Mouse (Mus musculus): Measurements from ENCODE around the gene Sgk1. TPM values are rescaled to one million over a fixed set of nuclear protein-coding genes. Genes with fewer than 3 reads are reported as not detected.

The Sgk1 gene
- polyA plus RNA-seq, 1 experiment from 2014 or later = 44.4 TPM

DNA sequence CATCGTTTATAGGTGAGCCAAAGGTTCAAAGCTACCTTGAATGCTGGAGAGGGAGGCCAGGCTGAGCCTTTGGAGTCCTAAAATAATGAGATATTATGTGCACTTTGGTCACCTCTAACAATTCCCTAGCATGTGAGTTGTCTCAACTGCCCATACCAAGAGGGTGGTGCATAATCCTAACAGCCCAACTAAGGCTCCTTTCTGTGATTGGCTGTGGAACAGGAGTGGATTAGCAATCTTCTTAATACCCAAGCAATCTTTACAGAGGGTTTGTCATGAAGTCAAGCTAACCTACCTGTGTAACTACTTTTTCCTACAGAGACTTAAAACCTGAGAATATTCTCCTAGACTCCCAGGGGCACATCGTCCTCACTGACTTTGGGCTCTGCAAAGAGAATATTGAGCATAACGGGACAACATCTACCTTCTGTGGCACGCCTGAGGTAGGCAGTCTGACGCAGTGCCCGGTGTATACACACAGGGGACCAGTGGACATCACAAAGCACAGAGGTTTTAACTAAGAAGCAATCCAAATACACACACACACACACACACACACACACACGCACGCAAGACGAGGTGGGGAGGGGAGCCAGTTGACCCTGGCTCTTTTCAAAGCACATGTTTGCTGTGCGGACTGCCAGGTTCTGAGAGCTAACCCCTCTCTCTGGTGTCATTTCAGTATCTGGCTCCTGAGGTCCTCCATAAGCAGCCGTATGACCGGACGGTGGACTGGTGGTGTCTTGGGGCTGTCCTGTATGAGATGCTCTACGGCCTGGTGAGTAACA lies 114.9 kb downstream of the Sgk1 start:
- Histone ChIP-seq H3K9ac (ENCODE audit: low read depth, low read length) (no peak overlapping the region), H3K36me3 (ENCODE audit: control insufficient read depth, insufficient read depth, low read length) (peaks cover 10% of the 10 kb centered on the region; the same call in 1 of the 2 replicates), H3K4me3 (ENCODE audit: low read length) (no peak overlapping the region; the same call in 1 of the 2 replicates), H3K9me3 (ENCODE audit: control insufficient read depth, low read length) (no peaks in the 10 kb centered on the region), H3K4me1 (ENCODE audit: control insufficient read depth, insufficient read depth, low read depth, low read length) (peaks cover 9% of the 10 kb centered on the region), H3K4me2 (ENCODE audit: low read length) (peak overlapping the region; percentile 30), H3K27ac (ENCODE audit: low read depth, low read length) (no peak overlapping the region), H3K27me3 (replicated peaks; ENCODE audit: control insufficient read depth, insufficient read depth, low read length) (no peaks in the 10 kb centered on the region)
- 93% methylated on average over 14 of the region's 14 CpGs for WGBS
- ATAC-seq = no peak

DNA sequence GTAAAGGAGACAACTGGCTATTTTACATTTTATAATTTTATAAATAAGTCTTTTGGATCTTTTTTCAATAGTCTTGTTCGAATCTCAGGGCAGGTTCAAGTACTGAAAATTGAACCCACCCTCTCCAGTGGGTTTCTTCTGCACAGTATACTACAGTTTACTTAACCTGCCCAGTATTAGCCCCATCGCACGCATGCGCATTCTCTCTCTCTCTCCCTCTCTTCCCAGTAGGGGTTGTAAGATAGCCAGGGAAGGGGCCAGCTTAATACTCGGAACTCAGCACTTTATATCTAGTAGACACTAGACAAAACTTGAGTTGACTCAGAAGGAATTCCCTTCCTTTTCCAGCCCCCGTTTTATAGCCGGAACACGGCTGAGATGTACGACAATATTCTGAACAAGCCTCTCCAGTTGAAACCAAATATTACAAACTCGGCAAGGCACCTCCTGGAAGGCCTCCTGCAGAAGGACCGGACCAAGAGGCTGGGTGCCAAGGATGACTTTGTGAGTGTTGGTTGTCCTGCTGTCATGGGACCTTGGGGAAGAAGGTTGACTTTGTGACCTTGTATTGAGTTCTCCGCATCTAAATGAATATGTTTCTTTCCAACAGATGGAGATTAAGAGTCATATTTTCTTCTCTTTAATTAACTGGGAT lies 115.7 kb downstream of the Sgk1 start:
- H3K9ac ChIP-seq (ENCODE audit: low read depth, low read length) = no peak overlapping the region
- peaks cover 10% of the 10 kb centered on the region; the same call in 1 of the 2 replicates for H3K36me3 ChIP-seq (ENCODE audit: control insufficient read depth, insufficient read depth, low read length)
- H3K4me1 ChIP-seq (ENCODE audit: control insufficient read depth, insufficient read depth, low read depth, low read length) = peaks cover 9% of the 10 kb centered on the region
- H3K9me3 ChIP-seq (ENCODE audit: control insufficient read depth, low read length) = no peaks in the 10 kb centered on the region
- H3K27me3 ChIP-seq (replicated peaks; ENCODE audit: control insufficient read depth, insufficient read depth, low read length) = no peaks in the 10 kb centered on the region
- WGBS = 81% methylated on average over 12 of the region's 12 CpGs
- H3K27ac ChIP-seq (ENCODE audit: low read depth, low read length) = no peak overlapping the region
- no peak for ATAC-seq
- no peak overlapping the region for H3K4me3 ChIP-seq (ENCODE audit: low read length)
- H3K4me2 ChIP-seq (ENCODE audit: low read length) = peak overlapping the region; percentile 19; the same call in 1 of the 2 replicates

DNA sequence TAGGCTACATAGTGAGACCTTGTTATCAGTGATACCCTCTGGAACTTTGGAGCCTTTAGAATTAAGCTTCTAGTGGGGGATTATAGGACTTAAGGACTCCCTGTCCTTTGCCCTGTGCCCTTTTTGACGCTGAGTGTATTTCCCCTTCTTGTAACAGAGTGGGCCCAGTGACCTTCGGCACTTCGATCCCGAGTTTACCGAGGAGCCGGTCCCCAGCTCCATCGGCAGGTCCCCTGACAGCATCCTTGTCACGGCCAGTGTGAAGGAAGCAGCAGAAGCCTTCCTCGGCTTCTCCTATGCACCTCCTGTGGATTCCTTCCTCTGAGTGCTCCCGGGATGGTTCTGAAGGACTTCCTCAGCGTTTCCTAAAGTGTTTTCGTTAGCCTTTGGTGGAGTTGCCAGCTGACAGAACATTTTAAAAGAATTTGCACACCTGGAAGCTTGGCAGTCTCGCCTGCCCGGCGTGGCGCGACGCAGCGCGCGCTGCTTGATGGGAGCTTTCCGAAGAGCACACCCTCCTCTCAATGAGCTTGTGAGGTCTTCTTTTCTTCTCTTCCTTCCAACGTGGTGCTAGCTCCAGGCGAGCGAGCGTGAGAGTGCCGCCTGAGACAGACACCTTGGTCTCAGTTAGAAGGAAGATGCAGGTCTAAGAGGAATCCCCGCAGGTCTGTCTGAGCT lies 116.7 kb downstream of the Sgk1 start:
- Histone ChIP-seq H3K36me3 (ENCODE audit: control insufficient read depth, insufficient read depth, low read length) (peaks cover 10% of the 10 kb centered on the region; the same call in 1 of the 2 replicates), H3K4me3 (ENCODE audit: low read length) (peak overlapping the region; percentile 1; the same call in 1 of the 2 replicates), H3K9me3 (ENCODE audit: control insufficient read depth, low read length) (no peaks in the 10 kb centered on the region), H3K4me1 (ENCODE audit: control insufficient read depth, insufficient read depth, low read depth, low read length) (peaks cover 2% of the 10 kb centered on the region), H3K9ac (ENCODE audit: low read depth, low read length) (no peak overlapping the region), H3K4me2 (ENCODE audit: low read length) (peak overlapping the region; percentile 5), H3K27me3 (replicated peaks; ENCODE audit: control insufficient read depth, insufficient read depth, low read length) (no peaks in the 10 kb centered on the region), H3K27ac (ENCODE audit: low read depth, low read length) (no peak overlapping the region)
- no peak for ATAC-seq
- WGBS = 86% methylated on average over 28 of the region's 28 CpGs

- no peaks in the 10 kb centered on the region for H3K27me3 ChIP-seq (replicated peaks; ENCODE audit: control insufficient read depth, insufficient read depth, low read length)
- WGBS = 50% methylated on average over 10 of the region's 10 CpGs
- peaks cover 10% of the 10 kb centered on the region; the same call in 1 of the 2 replicates for H3K36me3 ChIP-seq (ENCODE audit: control insufficient read depth, insufficient read depth, low read length)
Observed at GRCm38 (mm10) chr10:22000491-22001306, 118.7 kb downstream of the Sgk1 start.

GRCm38 (mm10) chr10:22001621-22002020 lies 119.6 kb downstream of the Sgk1 start:
- H3K4me1 ChIP-seq (ENCODE audit: control insufficient read depth, insufficient read depth, low read depth, low read length) = no peaks in the 10 kb centered on the region
- peaks cover 7% of the 10 kb centered on the region; the same call in 1 of the 2 replicates for H3K36me3 ChIP-seq (ENCODE audit: control insufficient read depth, insufficient read depth, low read length)
- WGBS = 79% methylated on average over 5 of the region's 5 CpGs
- no peak overlapping the region for H3K9ac ChIP-seq (ENCODE audit: low read depth, low read length)
- H3K9me3 ChIP-seq (ENCODE audit: control insufficient read depth, low read length) = no peaks in the 10 kb centered on the region
- ATAC-seq = no peak
- no peak overlapping the region for H3K27ac ChIP-seq (ENCODE audit: low read depth, low read length)
- H3K27me3 ChIP-seq (replicated peaks; ENCODE audit: control insufficient read depth, insufficient read depth, low read length) = no peaks in the 10 kb centered on the region
- H3K4me2 ChIP-seq (ENCODE audit: low read length) = no peak overlapping the region
- H3K4me3 ChIP-seq (ENCODE audit: low read length) = no peak overlapping the region

More at GRCm38 (mm10) chr10:22000491-22001306, 118.7 kb downstream of the Sgk1 start:
- Histone ChIP-seq H3K4me1 (ENCODE audit: control insufficient read depth, insufficient read depth, low read depth, low read length) (no peaks in the 10 kb centered on the region), H3K27ac (ENCODE audit: low read depth, low read length) (no peak overlapping the region), H3K4me3 (ENCODE audit: low read length) (no peak overlapping the region), H3K9me3 (ENCODE audit: control insufficient read depth, low read length) (no peaks in the 10 kb centered on the region), H3K4me2 (ENCODE audit: low read length) (no peak overlapping the region), H3K9ac (ENCODE audit: low read depth, low read length) (no peak overlapping the region)
- no peak for ATAC-seq

DNA sequence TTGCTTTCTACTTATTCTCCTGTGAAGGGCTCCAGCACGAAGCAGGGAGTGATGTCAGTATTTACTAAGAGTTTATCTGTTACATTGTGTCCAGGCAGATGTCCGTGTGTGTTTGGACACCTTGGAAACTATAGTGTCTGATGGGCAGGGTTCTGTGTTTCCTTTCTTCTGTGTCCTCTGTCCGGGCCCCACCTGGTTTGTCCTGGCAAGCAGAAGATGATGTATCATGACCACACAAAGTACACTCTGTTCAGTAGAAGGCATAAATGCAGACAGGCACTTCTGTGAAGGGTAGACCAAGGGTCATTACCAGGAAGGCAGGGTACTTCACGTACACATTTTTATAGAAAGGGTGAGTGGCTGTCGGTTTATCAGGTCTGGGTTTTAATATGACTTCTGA lies 122.8 kb downstream of the Sgk1 start:
- no peaks in the 10 kb centered on the region for H3K36me3 ChIP-seq (ENCODE audit: control insufficient read depth, insufficient read depth, low read length)
- no peaks in the 10 kb centered on the region for H3K4me1 ChIP-seq (ENCODE audit: control insufficient read depth, insufficient read depth, low read depth, low read length)
- H3K9me3 ChIP-seq (ENCODE audit: control insufficient read depth, low read length) = no peaks in the 10 kb centered on the region
- no peak for ATAC-seq
- no peak overlapping the region for H3K4me3 ChIP-seq (ENCODE audit: low read length)
- no peak overlapping the region for H3K27ac ChIP-seq (ENCODE audit: low read depth, low read length)
- 84% methylated on average over 5 of the region's 5 CpGs for WGBS
- H3K27me3 ChIP-seq (replicated peaks; ENCODE audit: control insufficient read depth, insufficient read depth, low read length) = no peaks in the 10 kb centered on the region
- H3K9ac ChIP-seq (ENCODE audit: low read depth, low read length) = no peak overlapping the region
- H3K4me2 ChIP-seq (ENCODE audit: low read length) = no peak overlapping the region

- Histone ChIP-seq H3K4me2 (ENCODE audit: low read length) (no peak overlapping the region), H3K9me3 (ENCODE audit: control insufficient read depth, low read length) (no peaks in the 10 kb centered on the region), H3K4me1 (ENCODE audit: control insufficient read depth, insufficient read depth, low read depth, low read length) (no peaks in the 10 kb centered on the region), H3K36me3 (ENCODE audit: control insufficient read depth, insufficient read depth, low read length) (no peaks in the 10 kb centered on the region), H3K9ac (ENCODE audit: low read depth, low read length) (no peak overlapping the region), H3K27ac (ENCODE audit: low read depth, low read length) (no peak overlapping the region), H3K27me3 (replicated peaks; ENCODE audit: control insufficient read depth, insufficient read depth, low read length) (no peaks in the 10 kb centered on the region), H3K4me3 (ENCODE audit: low read length) (no peak overlapping the region)
- 85% methylated on average over 10 of the region's 10 CpGs for WGBS
- ATAC-seq = no peak
Observed at GRCm38 (mm10) chr10:22007160-22007801, 125.3 kb downstream of the Sgk1 start.

GRCm38 (mm10) chr10:22007802-22008172 lies 125.8 kb downstream of the Sgk1 start:
- WGBS = 43% methylated on average over 4 of the region's 4 CpGs
- no peak overlapping the region for H3K4me3 ChIP-seq (ENCODE audit: low read length)
- H3K4me1 ChIP-seq (ENCODE audit: control insufficient read depth, insufficient read depth, low read depth, low read length) = no peaks in the 10 kb centered on the region
- no peaks in the 10 kb centered on the region for H3K36me3 ChIP-seq (ENCODE audit: control insufficient read depth, insufficient read depth, low read length)
- no peaks in the 10 kb centered on the region for H3K9me3 ChIP-seq (ENCODE audit: control insufficient read depth, low read length)
- H3K4me2 ChIP-seq (ENCODE audit: low read length) = no peak overlapping the region
- ATAC-seq = no peak; the same call in 1 of the 2 replicates
- no peak overlapping the region for H3K27ac ChIP-seq (ENCODE audit: low read depth, low read length)
- no peaks in the 10 kb centered on the region for H3K27me3 ChIP-seq (replicated peaks; ENCODE audit: control insufficient read depth, insufficient read depth, low read length)
- no peak overlapping the region for H3K9ac ChIP-seq (ENCODE audit: low read depth, low read length)
